In genomic region chr6:119346257-119346656, GRCm38 (mm10) we compare ENCODE assay signal across 17 mouse cellular contexts. TPM values are rescaled to one million over a fixed set of nuclear protein-coding genes. Genes with fewer than 3 reads are reported as not detected.
DNase-seq lines count a peak whose midpoint lies in the region; ATAC-seq and TF ChIP-seq lines count a peak whose summit lies in the region.
"Had no signal": no experiment of that assay in that cellular context is flagged by ENCODE, and none has a peak within 500 bp of the region (broad histone marks: within the 10 kb centered on the region; RNA-seq: fewer than 3 reads in every experiment).

No protein-coding gene starts in this region.

- H3K4me1 ChIP-seq in thymus, adult 2 months (replicated peaks; ENCODE audit: control insufficient read depth, insufficient read depth, low read length) = peaks cover 28% of the 10 kb centered on the region

- DNase-seq in cerebellum, adult 8-10 months = no peak
- no peak for DNase-seq in thymus, adult 2 months
- DNase-seq in thymus, adult 18-20 months = no peak
- peak; percentile 31 to 33 for DNase-seq in thymus, postnatal 36 days
- no peak for DNase-seq in heart, adult 8-10 months (ENCODE audit: low spot score)
- no peak for DNase-seq in kidney, adult 8-10 months
- DNase-seq: adrenal gland, postnatal 10 days; forebrain, postnatal 0 days; gastrocnemius, postnatal 10 days; lung, adult 2 months; right cerebral cortex, adult 18-20 months had no signal

- no peaks in the 10 kb centered on the region for H3K27me3 ChIP-seq in thymus, adult 2 months (ENCODE audit: control insufficient read depth, insufficient read depth, low read length)
- H3K27me3 ChIP-seq: heart, embryonic 13.5 days; limb, embryonic 13.5 days had no signal

- 12% methylated on average over 10 of the region's 10 CpGs for WGBS in thymus, adult 2 months

- H3K36me3 ChIP-seq in thymus, adult 2 months (ENCODE audit: control insufficient read depth, insufficient read depth, low read length) = no peaks in the 10 kb centered on the region
- H3K36me3 ChIP-seq: heart, embryonic 13.5 days; limb, embryonic 13.5 days; midbrain, embryonic 10.5 days had no signal

- H3K4me3 ChIP-seq in thymus, adult 2 months (ENCODE audit: control insufficient read depth, insufficient read depth, low read length) = peak overlapping the region; percentile 13
- H3K4me3 ChIP-seq: heart, embryonic 13.5 days; limb, embryonic 13.5 days; midbrain, embryonic 10.5 days had no signal

- H3K27ac ChIP-seq in thymus, adult 2 months (ENCODE audit: control insufficient read depth, insufficient read depth, low read length) = peak overlapping the region; percentile 13; the same call in 1 of the 2 replicates
- H3K27ac ChIP-seq: heart, embryonic 13.5 days; hindbrain, embryonic 14.5 days; limb, embryonic 13.5 days had no signal

- TF ChIP-seq POLR2A in thymus, adult 2 months (IDR thresholded peaks at IDR 0.05; ENCODE audit: control insufficient read depth, extremely low read depth, insufficient read depth, low read length, poor library complexity) = no peak

- ATAC-seq in cerebellum, adult (ENCODE audit: insufficient number of reproducible peaks, low FRiP score, low TSS enrichment) = peak; percentile 36; the same call in 1 of the 2 replicates
- ATAC-seq in hematopoietic stem cell, adult 5-6 weeks (replicated peaks in 1 of 2; ENCODE audit: insufficient read depth in 1 of 2, low FRiP score in 2 of 2, low TSS enrichment in 1 of 2, low read depth in 1 of 2, poor library complexity in 2 of 2, severe bottlenecking in 2 of 2) = peak; percentile 56 to 70
- ATAC-seq: forebrain, postnatal 0 days had no signal

- TF ChIP-seq CTCF in thymus, adult 2 months (IDR thresholded peaks at IDR 0.05; ENCODE audit: borderline replicate concordance, control insufficient read depth, extremely low read depth, insufficient read depth, low read length, poor library complexity) = no peak

RNA-seq across cellular contexts. Expression of gene Lrtm2, which starts 15.7 kb away (rescaled TPM):
- 1.4 and 2.1 TPM in 2 replicates for polyA plus RNA-seq in thymus, adult 2 months (2012; rRNA removed)
- total RNA-seq in hematopoietic stem cell, adult 5-6 weeks (2017) = 0.25 and 1.3 TPM in 2 replicates
- total RNA-seq in heart, adult 8-10 months (2022) = under 1 TPM; 0.14 to 1.00 (median 0.23) TPM
- polyA plus RNA-seq: limb, embryonic 13.5 days had no signal

Comparison
In these comparisons a context has a peak if more than half of its experiments do, and no peak if none do; other contexts are left out.
1. DNase-seq: peak in thymus, postnatal 36 days (2 of 2); none in cerebellum, adult 8-10 months (single experiment), thymus, adult 2 months (single experiment), thymus, adult 18-20 months (0 of 2), heart, adult 8-10 months (single experiment) and kidney, adult 8-10 months (0 of 2).